Mouse (Mus musculus) kidney, adult 2 months (tissue): Measurements from ENCODE around the gene Ano6. TPM values are rescaled to one million over a fixed set of nuclear protein-coding genes. Genes with fewer than 3 reads are reported as not detected.

Experiments used
- DNase-seq: peaks from one replicate; pipeline ENCODE4 v3.0.0; 2021
- H3K27ac ChIP-seq: fragments of 200-500 bp; 2 replicates; pipeline ENCODE4 v1.5.1; 2012; ENCODE audit warnings: low read depth, low read length, control low read depth, inconsistent platforms; ENCODE audit not compliant: insufficient read depth
- H3K27me3 ChIP-seq: fragments of 200-500 bp; replicated peaks from 2 replicates; pipeline ENCODE4 v1.6.1; 2012; ENCODE audit warnings: mild to moderate bottlenecking, moderate library complexity, low read length, inconsistent platforms; ENCODE audit not compliant: control insufficient read depth, insufficient read depth
- H3K36me3 ChIP-seq: fragments of 200-500 bp; 2 replicates; pipeline ENCODE4 v1.6.1; 2012; ENCODE audit warnings: mild to moderate bottlenecking, moderate library complexity, low read length, inconsistent platforms; ENCODE audit not compliant: control insufficient read depth, insufficient read depth
- H3K4me1 ChIP-seq: fragments of 200-500 bp; 2 replicates; pipeline ENCODE4 v1.6.1; 2011; ENCODE audit warnings: low read length; ENCODE audit not compliant: control insufficient read depth, insufficient read depth
- H3K4me3 ChIP-seq: fragments of 200-500 bp; 2 replicates; pipeline ENCODE4 v1.5.1; 2011; ENCODE audit warnings: mild to moderate bottlenecking, low read depth, low read length, control low read depth; ENCODE audit not compliant: insufficient read depth
- CTCF ChIP-seq: fragments of 200-500 bp; conservative IDR thresholded peaks from 2 replicates; pipeline ENCODE4 v1.5.1; 2011; ENCODE audit warnings: low read depth, mild to moderate bottlenecking, control low read depth, low read length, moderate library complexity, mixed read lengths; ENCODE audit not compliant: insufficient read depth, insufficient read length
- POLR2A ChIP-seq: fragments of 200-500 bp; IDR thresholded peaks from one replicate; pipeline ENCODE4 v1.6.1; 2011; ENCODE audit warnings: low read depth, low read length, control low read depth
- WGBS: fragments of 180-500 bp; shearing (Covaris S2); methylation state at CpG from one replicate; pipeline ENCODE4 v1.1.7; 2018; 5-methylcytosine and 5-hydroxymethylcytosine counted together
- polyA plus RNA-seq: library from polyadenylated mRNA; depleted of rRNA; stranded (reverse); fragments of >200 nt; gene quantifications from 2 replicates; pipeline ENCODE4 v1.2.3, GENCODE M21; 2012

Gene Ano6
- polyA plus RNA-seq, 1 experiment, result 40.3 TPM

DNA sequence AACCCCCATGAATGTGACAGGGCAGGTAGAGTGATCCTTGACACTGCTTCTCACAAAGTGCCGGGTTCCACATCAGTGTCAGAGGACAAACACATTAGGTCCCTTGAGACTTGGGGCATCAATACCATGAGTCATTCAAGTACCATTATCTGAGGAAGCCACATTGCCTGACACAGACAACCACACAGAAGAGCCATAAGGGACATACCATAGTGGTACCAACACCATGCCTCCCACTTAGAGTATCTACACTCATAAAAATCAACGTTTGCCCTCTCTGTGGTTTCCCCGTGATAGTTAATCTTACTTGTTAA is 187.3 kb downstream of the Ano6 start:
- 82% methylated on average over 3 of the region's 3 CpGs for WGBS
- DNase-seq, result no peak
- Histone ChIP-seq H3K27ac (no peak overlapping the region), H3K36me3 (no peaks in the 10 kb centered on the region), H3K4me1 (no peaks in the 10 kb centered on the region), H3K4me3 (no peak overlapping the region), H3K27me3 (no peaks in the 10 kb centered on the region)
- TF ChIP-seq CTCF, result no peak
- no peak for TF ChIP-seq POLR2A

DNA sequence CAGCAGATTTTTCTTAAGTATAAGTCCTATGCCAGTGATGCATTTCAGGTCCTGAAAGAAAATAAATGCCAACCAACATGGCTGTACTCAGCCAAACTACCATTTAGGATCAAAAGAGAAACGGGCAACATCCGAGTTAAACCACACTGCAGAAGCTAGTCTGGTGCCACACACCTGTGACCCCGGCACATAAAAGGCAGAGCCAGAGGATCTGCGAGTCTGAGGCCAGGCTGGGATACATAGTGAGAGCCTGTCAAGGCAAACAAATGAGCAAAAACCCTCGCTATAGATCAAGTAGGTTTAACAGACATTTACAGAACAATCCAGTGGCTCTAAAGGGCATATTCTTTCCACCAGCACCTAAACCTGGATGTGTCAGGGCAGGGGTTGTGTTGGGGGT is 190.0 kb downstream of the Ano6 start:
- H3K4me1 ChIP-seq, result no peaks in the 10 kb centered on the region
- no peaks in the 10 kb centered on the region for H3K36me3 ChIP-seq
- TF ChIP-seq POLR2A (no peak), CTCF (no peak)
- no peak overlapping the region for H3K4me3 ChIP-seq
- WGBS, result 57% methylated on average over 5 of the region's 5 CpGs
- H3K27me3 ChIP-seq, result no peaks in the 10 kb centered on the region
- DNase-seq, result no peak
- no peak overlapping the region for H3K27ac ChIP-seq

DNA sequence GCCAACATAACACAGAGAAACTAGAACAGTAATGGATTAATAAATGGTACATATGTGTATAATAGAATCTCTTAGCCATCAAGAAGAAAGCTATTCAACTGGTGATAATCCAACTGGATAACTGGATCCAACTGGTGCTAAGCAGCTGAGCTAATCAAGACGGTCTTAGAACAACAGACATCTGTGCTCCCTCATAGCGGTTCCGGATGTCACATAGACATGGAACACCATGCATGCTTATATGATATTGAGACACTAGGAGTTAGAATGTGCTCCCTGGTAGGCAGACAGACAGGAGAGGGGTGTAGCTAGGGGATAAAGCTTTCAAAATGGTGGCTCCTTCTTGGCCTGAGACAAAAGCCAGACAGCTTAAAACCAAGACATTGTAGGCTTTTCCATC is 197.3 kb downstream of the Ano6 start:
- TF ChIP-seq POLR2A, result no peak
- no peak for TF ChIP-seq CTCF
- 87% methylated on average over 3 of the region's 3 CpGs for WGBS
- H3K4me3 ChIP-seq, result no peak overlapping the region
- no peaks in the 10 kb centered on the region for H3K36me3 ChIP-seq
- no peak overlapping the region for H3K27ac ChIP-seq
- DNase-seq, result no peak
- H3K27me3 ChIP-seq, result no peaks in the 10 kb centered on the region
- no peaks in the 10 kb centered on the region for H3K4me1 ChIP-seq

DNA sequence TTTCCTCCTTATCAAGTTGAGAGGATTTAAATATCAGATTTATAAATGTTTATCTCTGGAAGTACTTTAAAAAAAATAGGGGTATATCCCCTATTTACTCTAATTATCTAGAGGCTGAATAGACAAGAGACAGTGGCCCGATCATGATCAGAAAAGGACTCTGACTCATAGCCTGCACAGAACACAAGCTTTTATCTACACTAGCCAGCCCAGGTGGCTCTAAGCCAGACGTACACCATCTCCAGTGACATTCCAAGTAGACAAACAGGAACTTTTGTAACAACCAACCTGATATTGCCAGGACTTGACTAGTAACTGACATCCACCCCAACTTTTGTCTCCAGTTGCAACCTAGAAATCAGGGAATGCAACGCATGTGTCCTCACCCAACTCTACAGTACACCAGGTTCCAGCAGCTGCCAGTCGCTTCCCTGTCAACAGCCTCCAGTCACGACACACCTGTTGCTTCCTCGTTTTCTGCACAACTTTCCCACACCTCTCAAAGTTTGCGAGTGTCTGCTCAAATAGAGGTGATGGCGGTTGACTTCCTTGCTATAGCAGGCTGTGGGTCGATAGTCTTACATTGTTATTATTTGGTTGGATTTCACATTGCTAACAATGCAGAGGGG is 199.0 kb downstream of the Ano6 start:
- Histone ChIP-seq H3K4me3 (no peak overlapping the region), H3K36me3 (no peaks in the 10 kb centered on the region), H3K27me3 (no peaks in the 10 kb centered on the region), H3K27ac (no peak overlapping the region), H3K4me1 (no peaks in the 10 kb centered on the region)
- TF ChIP-seq POLR2A (no peak), CTCF (no peak)
- WGBS, result 83% methylated on average over 9 of the region's 9 CpGs
- no peak for DNase-seq

DNA sequence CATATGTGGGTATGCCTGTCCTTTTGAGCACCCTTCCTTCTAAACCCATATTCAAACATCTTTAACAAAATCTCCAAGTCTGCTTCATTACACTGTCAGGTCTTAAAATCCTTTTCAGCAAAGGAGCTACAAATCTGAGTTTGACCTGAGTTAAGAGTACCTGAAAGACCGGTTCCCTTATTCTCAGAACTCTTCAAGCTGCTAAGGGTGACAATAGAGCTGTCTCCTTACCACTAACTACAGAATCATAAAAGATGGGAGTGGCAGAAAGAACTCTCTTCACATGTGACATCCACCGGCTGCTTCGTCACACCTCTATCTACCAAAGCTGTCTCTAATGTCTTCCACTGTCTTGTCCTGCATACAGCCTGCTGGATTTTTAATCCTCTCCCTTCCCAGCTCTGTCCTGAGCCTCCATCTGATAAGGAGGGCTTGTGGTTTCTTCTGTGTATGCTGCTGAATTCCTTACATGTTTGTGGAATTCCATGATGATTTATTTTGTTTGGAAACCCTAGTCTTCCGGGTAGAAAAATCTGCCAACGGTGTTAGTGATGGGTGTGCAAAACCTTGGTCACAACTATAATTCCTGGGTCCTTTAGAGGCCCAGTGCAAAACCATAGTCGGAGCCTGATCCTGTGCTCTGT is 212.4 kb downstream of the Ano6 start:
- Histone ChIP-seq H3K27me3 (no peaks in the 10 kb centered on the region), H3K4me3 (no peak overlapping the region), H3K4me1 (no peaks in the 10 kb centered on the region), H3K36me3 (no peaks in the 10 kb centered on the region), H3K27ac (no peak overlapping the region)
- TF ChIP-seq POLR2A, result no peak
- TF ChIP-seq CTCF, result no peak
- peak; percentile 17 for DNase-seq
- WGBS, result 45% methylated on average over 6 of the region's 6 CpGs

DNA sequence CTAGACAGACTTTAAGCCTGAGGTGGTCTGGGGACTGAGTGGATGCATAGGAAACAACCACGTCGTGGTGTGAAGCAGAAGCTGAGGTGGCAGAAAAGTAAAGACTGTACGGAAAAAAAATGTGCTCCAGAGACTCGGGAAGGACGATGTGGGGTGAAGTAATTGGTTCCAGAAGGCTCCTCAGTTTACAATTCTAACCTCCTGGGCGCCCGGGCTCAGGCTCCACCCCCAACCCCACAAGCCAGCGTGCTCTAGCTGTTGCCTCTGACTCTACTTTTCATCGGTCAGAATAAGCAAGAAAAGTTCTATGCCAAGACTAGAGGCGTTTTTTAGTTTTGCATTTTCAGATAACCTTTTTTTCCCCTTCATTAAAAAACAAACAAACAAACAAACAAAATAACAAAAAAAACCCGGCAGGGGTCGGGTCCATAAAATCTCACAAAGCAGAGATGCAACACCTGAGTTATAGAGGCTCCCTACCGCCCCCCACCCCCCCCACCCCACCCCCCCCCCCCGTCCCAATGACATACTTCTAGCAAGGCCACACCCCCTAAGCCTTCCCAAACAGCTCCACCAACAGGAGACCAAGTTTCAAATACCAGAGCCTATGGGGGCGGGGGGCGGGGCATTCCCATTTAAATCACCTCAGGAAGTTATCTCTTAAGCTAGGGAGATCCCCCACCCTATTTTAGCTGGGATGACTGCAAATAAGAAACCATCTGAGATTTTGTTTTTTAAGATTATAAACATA is 221.2 kb downstream of the Ano6 start:
- no peak overlapping the region for H3K27ac ChIP-seq
- no peaks in the 10 kb centered on the region for H3K4me1 ChIP-seq
- WGBS, result 87% methylated on average over 16 of the region's 16 CpGs
- no peak for TF ChIP-seq CTCF
- TF ChIP-seq POLR2A, result no peak
- no peak for DNase-seq
- no peak overlapping the region for H3K4me3 ChIP-seq
- no peaks in the 10 kb centered on the region for H3K27me3 ChIP-seq
- H3K36me3 ChIP-seq, result no peaks in the 10 kb centered on the region

DNA sequence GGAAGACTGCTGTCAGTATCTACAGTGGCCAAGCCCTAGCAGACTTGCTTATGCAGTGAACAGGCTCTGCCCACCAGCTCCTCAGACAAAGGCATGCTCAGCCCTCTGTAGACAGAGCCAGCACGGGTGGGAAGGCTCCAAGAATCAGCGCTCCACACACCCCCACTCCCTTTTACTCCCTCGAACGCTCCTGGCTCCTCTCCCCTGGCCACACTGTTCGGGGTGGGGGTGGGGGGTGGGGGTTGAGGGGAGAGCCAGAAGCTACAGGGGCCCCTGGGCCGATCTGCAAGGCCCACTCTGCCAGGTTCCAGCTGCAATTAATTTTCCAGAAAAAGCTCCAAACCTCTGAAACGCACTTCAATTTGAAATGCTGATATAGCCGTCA is 221.7 kb downstream of the Ano6 start:
- Histone ChIP-seq H3K4me3 (no peak overlapping the region), H3K4me1 (no peaks in the 10 kb centered on the region), H3K27me3 (no peaks in the 10 kb centered on the region), H3K27ac (no peak overlapping the region), H3K36me3 (no peaks in the 10 kb centered on the region)
- DNase-seq, result no peak
- TF ChIP-seq CTCF (no peak), POLR2A (no peak)
- WGBS, result 48% methylated on average over 8 of the region's 8 CpGs
